14 mouse cellular contexts compared by ENCODE assay signal in genomic region chr11:105530711-105531157, GRCm38 (mm10). TPM values are rescaled to one million over a fixed set of nuclear protein-coding genes. Genes with fewer than 3 reads are reported as not detected.
DNase-seq lines count a peak whose midpoint lies in the region; ATAC-seq and TF ChIP-seq lines count a peak whose summit lies in the region.
"Had no signal": no experiment of that assay in that cellular context is flagged by ENCODE, and none has a peak within 500 bp of the region (broad histone marks: within the 10 kb centered on the region; RNA-seq: fewer than 3 reads in every experiment).

No protein-coding gene starts in this region.

- H3K27me3 ChIP-seq in lung, postnatal 0 days (replicated peaks; ENCODE audit: insufficient read depth, low read length), result no peaks in the 10 kb centered on the region

- no peak overlapping the region for H3K27ac ChIP-seq in lung, postnatal 0 days (ENCODE audit: low read length)

- no peak for TF ChIP-seq EP300 in lung, postnatal 0 days (IDR thresholded peaks at IDR 0.05)

- no peaks in the 10 kb centered on the region for H3K36me3 ChIP-seq in lung, postnatal 0 days (ENCODE audit: insufficient read depth, low read length)
- H3K36me3 ChIP-seq: G1E had no signal

- no peak overlapping the region for H3K4me2 ChIP-seq in lung, postnatal 0 days (replicated peaks; ENCODE audit: low read depth, low read length)

- TF ChIP-seq CTCF in lung, postnatal 0 days (IDR thresholded peaks at IDR 0.05), result no peak

- no peak for ATAC-seq in lung, postnatal 0 days
- ATAC-seq: intestine, postnatal 0 days had no signal

- no peak overlapping the region for H3K4me3 ChIP-seq in lung, postnatal 0 days (ENCODE audit: low read depth, low read length)
- H3K4me3 ChIP-seq: erythroblast, embryonic 14.5 days had no signal

- H3K9me3 ChIP-seq in lung, postnatal 0 days (ENCODE audit: low read length), result no peaks in the 10 kb centered on the region
- H3K9me3 ChIP-seq: G1E had no signal

- 66% methylated on average over 10 of the region's 10 CpGs for WGBS in lung, postnatal 0 days

- H3K4me1 ChIP-seq in lung, postnatal 0 days (ENCODE audit: insufficient read depth, low read depth, low read length), result no peaks in the 10 kb centered on the region; the same call in 1 of the 2 replicates

- DNase-seq in adrenal gland, adult 2 months, result peak; percentile 55
- no peak for DNase-seq in adrenal gland, adult 18-20 months (ENCODE audit: low spot score in 2 of 2)
- DNase-seq in lung, adult 18-20 months, result peak; percentile 13 to 17
- DNase-seq in lung, postnatal 0 days (ENCODE audit: low spot score), result no peak
- DNase-seq in gastrocnemius, adult 8-10 months (ENCODE audit: low spot score in 2 of 2), result peak; percentile 34 to 53
- peak; percentile 49 for DNase-seq in heart, postnatal 4 days
- DNase-seq in adipocyte (ENCODE audit: low spot score), result no peak
- no peak for DNase-seq in thymus, postnatal 10 days (ENCODE audit: low spot score in 2 of 2)
- DNase-seq: layer of hippocampus, adult 9-11 months; right cerebral cortex, postnatal 4 days; thymus, adult 2 months had no signal

- H3K9ac ChIP-seq in lung, postnatal 0 days (replicated peaks; ENCODE audit: low read depth), result no peak overlapping the region

RNA-seq across cellular contexts. Expression of gene Tanc2, which starts 59.1 kb away (rescaled TPM):
- 10 to 100 TPM; 14.5 to 16.7 TPM for total RNA-seq in adrenal gland, adult 2 months (2021)
- polyA plus RNA-seq in adrenal gland, adult 2 months (2012; rRNA removed), result 1.5 and 3.0 TPM in 2 replicates
- 10 to 100 TPM; 10.6 to 16.0 TPM for total RNA-seq in adrenal gland, adult 18-20 months (2021)
- 11.3 and 11.6 TPM in 2 replicates for polyA plus RNA-seq in lung, postnatal 0 days (2015; fragmentation: Nextera tagmentation; extraction: Ambion mirVana)
- 10 to 100 TPM in 1 of 4 experiments, 1 to 10 TPM in 3; 7.0 to 11.0 (median 8.3) TPM for total RNA-seq in gastrocnemius, adult 8-10 months (2022)
- total RNA-seq in heart, postnatal 4 days (2021), result 10 to 100 TPM; 59.6 to 61.4 TPM
- polyA plus RNA-seq: G1E had no signal

Comparison
In these comparisons a context has a peak if more than half of its experiments do, and no peak if none do; other contexts are left out.
1. DNase-seq: peak in adrenal gland, adult 2 months (single experiment), lung, adult 18-20 months (2 of 2), gastrocnemius, adult 8-10 months (2 of 2) and heart, postnatal 4 days (single experiment); none in adrenal gland, adult 18-20 months (0 of 2), lung, postnatal 0 days (single experiment), adipocyte (single experiment) and thymus, postnatal 10 days (0 of 2).